Mouse (Mus musculus): Measurements from ENCODE around the gene Grasp. TPM values are rescaled to one million over a fixed set of nuclear protein-coding genes. Genes with fewer than 3 reads are reported as not detected.

Gene Grasp
- polyA plus RNA-seq, 1 experiment from 2014 or later: 6.1 TPM

DNA sequence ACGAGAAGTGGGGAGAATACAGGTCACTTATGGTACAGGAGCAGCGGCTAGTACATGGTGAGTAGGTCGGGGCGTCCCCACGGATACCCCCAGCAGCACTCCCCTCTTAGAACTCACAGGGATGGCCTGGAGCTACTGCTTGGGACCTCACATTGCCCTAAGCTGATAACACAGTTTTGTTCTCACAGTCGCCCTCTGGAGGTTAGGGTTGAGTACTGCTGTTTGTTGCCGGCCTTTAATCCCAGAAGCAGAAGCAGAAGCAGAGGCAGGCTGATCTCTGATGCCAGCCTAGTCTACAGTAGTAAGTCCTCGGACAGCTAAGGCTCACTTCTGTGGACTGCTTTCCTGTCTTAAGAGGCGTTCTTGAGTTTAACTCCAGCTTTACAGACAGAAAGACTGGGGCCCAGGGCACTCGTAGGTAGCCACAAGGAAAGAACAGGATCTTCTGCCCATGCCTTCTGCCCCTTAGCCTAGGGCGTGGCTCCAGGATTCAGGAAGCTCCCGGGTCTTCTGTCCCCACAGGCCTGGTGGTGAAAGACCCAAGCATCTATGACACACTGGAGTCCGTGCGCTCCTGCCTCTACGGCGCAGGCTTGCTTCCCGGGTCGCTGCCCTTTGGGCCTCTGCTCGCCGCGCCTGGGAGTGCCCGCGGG is 7.1 kb downstream of the Grasp start:
- Histone ChIP-seq H3K4me2 (ENCODE audit: low read depth, low read length) (no peak overlapping the region), H3K4me1 (replicated peaks; ENCODE audit: control insufficient read depth, insufficient read depth, low read length) (peaks cover 59% of the 10 kb centered on the region), H3K9me3 (ENCODE audit: control insufficient read depth, low read length) (no peaks in the 10 kb centered on the region), H3K36me3 (ENCODE audit: control insufficient read depth, insufficient read depth, low read length) (peaks cover 35% of the 10 kb centered on the region), H3K27me3 (ENCODE audit: control insufficient read depth, insufficient read depth, low read depth, low read length) (no peaks in the 10 kb centered on the region), H3K4me3 (ENCODE audit: low read length) (no peak overlapping the region), H3K9ac (ENCODE audit: low read length) (no peak overlapping the region), H3K27ac (ENCODE audit: low read length) (0 out of 2 replicates have a peak overlapping the region, but pooled peaks have one; percentile 99)
- no peak for ATAC-seq (ENCODE audit: low read depth)
- 84% methylated on average over 23 of the region's 23 CpGs for WGBS

DNA sequence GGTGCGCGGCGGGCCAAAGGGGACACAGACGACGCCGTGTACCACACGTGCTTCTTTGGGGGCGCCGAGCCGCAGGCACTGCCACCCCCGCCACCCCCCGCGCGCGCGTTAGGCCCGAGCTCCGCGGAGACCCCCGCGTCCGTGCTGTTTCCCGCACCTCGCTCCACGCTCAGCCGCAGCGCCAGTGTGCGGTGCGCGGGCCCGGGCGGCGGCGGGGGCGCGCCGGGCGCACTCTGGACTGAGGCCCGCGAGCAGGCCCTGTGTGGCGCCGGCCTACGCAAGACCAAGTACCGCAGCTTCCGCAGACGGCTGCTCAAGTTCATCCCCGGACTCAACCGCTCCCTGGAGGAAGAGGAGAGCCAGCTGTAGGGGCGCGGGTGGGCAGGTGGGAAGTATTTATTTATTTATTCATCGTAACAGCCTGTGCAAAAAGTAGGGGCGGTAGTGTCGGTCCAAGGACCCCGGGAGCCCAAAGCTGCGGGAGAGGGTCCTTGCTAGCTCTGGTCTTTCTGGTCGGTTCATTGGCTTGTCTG is 7.7 kb downstream of the Grasp start:
- Histone ChIP-seq H3K9me3 (ENCODE audit: control insufficient read depth, low read length) (no peaks in the 10 kb centered on the region), H3K4me3 (ENCODE audit: low read length) (no peak overlapping the region), H3K27ac (ENCODE audit: low read length) (peak overlapping the region; percentile 99), H3K27me3 (ENCODE audit: control insufficient read depth, insufficient read depth, low read depth, low read length) (no peaks in the 10 kb centered on the region), H3K36me3 (ENCODE audit: control insufficient read depth, insufficient read depth, low read length) (peaks cover 35% of the 10 kb centered on the region), H3K4me2 (ENCODE audit: low read depth, low read length) (no peak overlapping the region), H3K4me1 (replicated peaks; ENCODE audit: control insufficient read depth, insufficient read depth, low read length) (peaks cover 61% of the 10 kb centered on the region), H3K9ac (ENCODE audit: low read length) (no peak overlapping the region)
- WGBS: 55% methylated on average over 48 of the region's 56 CpGs
- no peak for ATAC-seq (ENCODE audit: low read depth)

DNA sequence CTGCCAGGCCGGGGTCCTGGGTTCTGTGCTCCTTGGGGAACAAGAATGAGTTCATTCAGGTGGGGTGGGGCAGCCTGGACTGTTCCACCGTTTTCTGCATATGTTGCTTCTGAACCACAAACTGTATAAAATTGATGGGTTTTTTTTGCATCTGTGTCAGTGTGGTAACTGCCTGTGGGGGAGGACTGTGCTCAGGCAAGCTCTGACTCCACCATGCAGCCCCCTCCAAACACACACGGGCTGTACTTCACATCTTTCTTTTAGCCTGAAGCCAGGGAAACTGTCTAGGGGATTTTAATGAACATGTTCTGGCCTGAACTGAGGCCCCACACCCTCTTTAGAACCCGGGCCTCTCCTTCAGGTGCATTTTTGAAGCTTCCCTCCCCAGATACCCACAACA is 8.6 kb downstream of the Grasp start:
- ATAC-seq (ENCODE audit: low read depth): no peak
- Histone ChIP-seq H3K4me2 (ENCODE audit: low read depth, low read length) (no peak overlapping the region), H3K36me3 (ENCODE audit: control insufficient read depth, insufficient read depth, low read length) (peaks cover 35% of the 10 kb centered on the region)

DNA sequence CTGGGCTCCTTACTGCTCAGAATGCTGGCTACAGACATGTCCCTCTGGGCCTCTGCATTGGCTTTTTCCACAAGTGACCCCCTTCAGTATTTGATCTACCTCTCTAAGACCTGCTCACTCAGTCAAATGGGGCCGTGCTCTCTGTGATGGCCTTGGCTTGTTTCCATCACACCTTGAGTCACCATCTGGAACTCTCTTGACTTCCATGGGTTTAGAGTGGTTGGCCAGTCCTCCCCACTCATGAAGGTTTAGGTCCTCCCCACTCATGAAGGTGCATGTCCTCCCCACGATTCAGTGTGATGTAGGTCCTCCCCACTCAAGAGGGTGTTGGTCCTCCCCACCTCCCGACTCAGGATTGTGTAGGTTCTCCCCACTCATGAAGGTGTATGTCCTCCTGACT is 9.2 kb downstream of the Grasp start:
- Histone ChIP-seq H3K9ac (ENCODE audit: low read length) (peak overlapping the region; percentile 44; the same call in 1 of the 2 replicates), H3K27me3 (ENCODE audit: control insufficient read depth, insufficient read depth, low read depth, low read length) (no peaks in the 10 kb centered on the region), H3K4me2 (ENCODE audit: low read depth, low read length) (peak overlapping the region; percentile 16; the same call in 1 of the 2 replicates), H3K36me3 (ENCODE audit: control insufficient read depth, insufficient read depth, low read length) (peaks cover 35% of the 10 kb centered on the region), H3K4me3 (ENCODE audit: low read length) (no peak overlapping the region), H3K9me3 (ENCODE audit: control insufficient read depth, low read length) (no peaks in the 10 kb centered on the region), H3K27ac (ENCODE audit: low read length) (peak overlapping the region; percentile 99), H3K4me1 (replicated peaks; ENCODE audit: control insufficient read depth, insufficient read depth, low read length) (peaks cover 49% of the 10 kb centered on the region)
- WGBS: 51% methylated on average over 3 of the region's 3 CpGs
- peak; percentile 34 for ATAC-seq (ENCODE audit: low read depth)

More for the DNA sequence above, 8.6 kb downstream of the Grasp start:
- Histone ChIP-seq H3K9me3 (ENCODE audit: control insufficient read depth, low read length) (no peaks in the 10 kb centered on the region), H3K27ac (ENCODE audit: low read length) (peak overlapping the region; percentile 99), H3K4me1 (replicated peaks; ENCODE audit: control insufficient read depth, insufficient read depth, low read length) (peaks cover 54% of the 10 kb centered on the region), H3K9ac (ENCODE audit: low read length) (peak overlapping the region; percentile 44), H3K4me3 (ENCODE audit: low read length) (no peak overlapping the region), H3K27me3 (ENCODE audit: control insufficient read depth, insufficient read depth, low read depth, low read length) (no peaks in the 10 kb centered on the region)
- WGBS: 57% methylated on average over 4 of the region's 4 CpGs

DNA sequence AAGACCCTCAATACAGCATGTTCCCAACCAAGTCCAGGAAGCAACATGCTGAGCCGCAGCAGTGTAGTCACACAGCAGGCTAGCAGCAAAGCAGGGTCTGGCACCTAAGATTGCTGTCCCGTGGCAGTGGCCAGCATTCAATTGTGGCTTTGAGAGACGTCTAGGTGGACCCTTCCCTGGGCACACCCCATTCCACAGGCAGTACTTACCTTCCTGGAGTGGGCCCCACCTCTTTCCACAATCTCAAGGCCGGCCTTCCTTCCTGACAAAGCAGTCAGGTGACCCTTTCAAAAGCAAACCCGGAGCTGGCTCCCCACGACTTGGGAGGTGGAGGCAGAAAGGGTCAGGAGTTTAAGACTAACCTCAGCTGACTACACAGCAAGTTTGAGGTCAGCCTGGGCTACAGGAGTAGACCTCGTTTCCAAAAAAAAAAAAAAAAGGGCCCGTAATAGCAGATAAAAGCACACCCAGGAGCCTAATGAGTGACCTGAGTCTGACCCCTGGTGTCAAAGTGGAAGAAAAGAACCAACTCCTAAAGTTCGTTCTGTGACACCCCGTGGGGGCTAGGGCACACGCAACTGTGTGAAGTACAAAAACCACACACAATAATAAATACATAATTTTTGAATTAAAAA is 9.8 kb downstream of the Grasp start:
- peaks cover 46% of the 10 kb centered on the region for H3K4me1 ChIP-seq (replicated peaks; ENCODE audit: control insufficient read depth, insufficient read depth, low read length)
- no peak overlapping the region for H3K4me3 ChIP-seq (ENCODE audit: low read length)
- H3K27ac ChIP-seq (ENCODE audit: low read length): peak overlapping the region; percentile 99
- H3K27me3 ChIP-seq (ENCODE audit: control insufficient read depth, insufficient read depth, low read depth, low read length): no peaks in the 10 kb centered on the region
- WGBS: 23% methylated on average over 11 of the region's 11 CpGs
- peaks cover 34% of the 10 kb centered on the region for H3K36me3 ChIP-seq (ENCODE audit: control insufficient read depth, insufficient read depth, low read length)
- peak overlapping the region; percentile 44; the same call in 1 of the 2 replicates for H3K9ac ChIP-seq (ENCODE audit: low read length)
- peak; percentile 83 for ATAC-seq (ENCODE audit: low read depth)
- H3K9me3 ChIP-seq (ENCODE audit: control insufficient read depth, low read length): no peaks in the 10 kb centered on the region
- H3K4me2 ChIP-seq (ENCODE audit: low read depth, low read length): peak overlapping the region; percentile 16; the same call in 1 of the 2 replicates

DNA sequence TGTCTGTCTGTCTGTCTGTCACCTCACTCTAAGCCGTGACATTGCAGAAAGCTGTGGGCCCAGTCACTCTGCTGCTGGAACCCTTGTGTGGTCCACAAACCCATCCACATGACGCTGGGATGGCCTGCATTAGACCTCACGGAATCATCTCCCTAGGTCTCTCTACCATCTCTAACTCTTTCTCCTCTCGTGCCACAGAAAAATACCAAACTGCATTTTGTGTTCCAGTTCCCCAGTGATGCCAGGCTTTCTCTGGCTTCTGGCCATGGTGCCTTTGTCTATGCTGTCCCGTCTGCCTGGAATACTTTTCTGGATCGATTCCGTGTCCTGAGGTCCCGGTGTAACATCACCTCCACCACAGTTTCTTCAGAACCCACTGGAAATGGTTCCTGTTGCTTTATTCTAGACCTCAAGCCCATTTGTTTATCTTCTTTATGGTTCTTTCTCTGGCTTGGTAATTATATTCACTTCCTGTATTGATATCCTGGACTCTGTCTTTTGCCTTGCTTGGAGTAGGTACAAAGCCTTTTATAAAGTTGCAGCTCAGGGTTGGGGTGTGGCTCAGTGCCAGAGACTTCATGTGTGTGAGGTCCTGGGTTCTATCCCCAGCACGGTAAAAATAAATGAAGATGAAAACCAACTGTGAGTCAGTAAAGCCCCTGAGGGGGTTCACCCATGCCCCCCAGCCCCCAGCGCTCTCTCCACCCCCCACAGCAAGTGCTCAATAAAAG is 10.8 kb downstream of the Grasp start:
- 43% methylated on average over 10 of the region's 10 CpGs for WGBS
- no peaks in the 10 kb centered on the region for H3K9me3 ChIP-seq (ENCODE audit: control insufficient read depth, low read length)
- no peak for ATAC-seq (ENCODE audit: low read depth)
- peaks cover 45% of the 10 kb centered on the region for H3K4me1 ChIP-seq (replicated peaks; ENCODE audit: control insufficient read depth, insufficient read depth, low read length)
- H3K9ac ChIP-seq (ENCODE audit: low read length): peak overlapping the region; percentile 48; the same call in 1 of the 2 replicates
- H3K4me2 ChIP-seq (ENCODE audit: low read depth, low read length): peak overlapping the region; percentile 36
- H3K27ac ChIP-seq (ENCODE audit: low read length): peak overlapping the region; percentile 99
- no peak overlapping the region for H3K4me3 ChIP-seq (ENCODE audit: low read length)
- H3K27me3 ChIP-seq (ENCODE audit: control insufficient read depth, insufficient read depth, low read depth, low read length): no peaks in the 10 kb centered on the region
- peaks cover 24% of the 10 kb centered on the region for H3K36me3 ChIP-seq (ENCODE audit: control insufficient read depth, insufficient read depth, low read length)

DNA sequence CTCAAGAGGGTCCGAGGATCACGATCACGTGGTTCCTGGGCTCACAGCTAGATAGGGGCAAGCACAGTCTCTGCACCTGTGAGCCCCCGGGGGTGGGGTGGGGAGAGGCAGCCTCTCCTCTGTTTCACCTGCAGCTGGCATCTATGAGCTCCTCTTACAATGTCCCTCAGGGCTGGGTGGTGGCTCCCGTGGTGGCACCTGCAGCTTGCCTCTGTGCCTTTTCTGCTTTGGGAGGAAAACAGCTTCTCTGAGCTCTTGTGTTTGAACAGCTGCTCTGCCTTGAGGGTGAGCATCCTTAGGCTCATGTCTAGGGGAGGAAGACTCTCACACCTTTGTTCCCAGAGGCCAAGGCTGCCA is 11.3 kb downstream of the Grasp start:
- 16% methylated on average over 5 of the region's 5 CpGs for WGBS
- peak overlapping the region; percentile 99 for H3K27ac ChIP-seq (ENCODE audit: low read length)
- 0 out of 2 replicates have a peak overlapping the region, but pooled peaks have one; percentile 10 for H3K4me3 ChIP-seq (ENCODE audit: low read length)
- H3K4me2 ChIP-seq (ENCODE audit: low read depth, low read length): peak overlapping the region; percentile 36
- no peaks in the 10 kb centered on the region for H3K27me3 ChIP-seq (ENCODE audit: control insufficient read depth, insufficient read depth, low read depth, low read length)
- ATAC-seq (ENCODE audit: low read depth): no peak
- no peaks in the 10 kb centered on the region for H3K9me3 ChIP-seq (ENCODE audit: control insufficient read depth, low read length)
- peaks cover 45% of the 10 kb centered on the region for H3K4me1 ChIP-seq (replicated peaks; ENCODE audit: control insufficient read depth, insufficient read depth, low read length)
- H3K9ac ChIP-seq (ENCODE audit: low read length): peak overlapping the region; percentile 48; the same call in 1 of the 2 replicates
- peaks cover 18% of the 10 kb centered on the region for H3K36me3 ChIP-seq (ENCODE audit: control insufficient read depth, insufficient read depth, low read length)

DNA sequence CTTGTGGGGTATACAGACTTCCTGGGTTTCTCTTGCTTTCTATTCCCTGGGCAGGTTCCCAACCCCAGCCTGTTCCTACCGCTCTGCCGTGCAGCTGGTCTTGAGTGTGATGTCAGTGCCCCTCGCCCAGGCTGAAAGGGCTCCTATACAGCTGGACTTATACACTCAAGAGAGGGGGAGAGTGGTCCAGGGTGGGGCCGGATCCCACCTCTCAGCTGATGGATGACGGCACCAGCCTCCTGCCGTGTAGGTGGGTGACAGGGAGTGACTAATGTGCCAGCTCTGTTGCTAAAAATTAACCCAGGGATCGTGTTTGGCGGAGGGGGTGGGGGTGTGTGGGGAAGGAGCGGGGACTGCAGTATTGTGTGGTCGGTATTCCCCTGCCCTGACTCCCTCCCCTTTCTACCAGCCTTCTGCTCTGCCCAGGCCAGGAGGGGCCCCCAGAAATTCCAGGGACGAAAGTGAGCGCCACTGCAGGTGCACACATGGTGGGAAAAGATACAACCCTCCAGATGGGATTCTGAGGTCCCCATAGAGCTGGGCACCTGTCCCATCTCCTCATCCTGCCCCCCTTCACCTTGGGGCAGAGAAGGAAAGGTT is 11.8 kb downstream of the Grasp start:
- H3K4me2 ChIP-seq (ENCODE audit: low read depth, low read length): peak overlapping the region; percentile 36
- peaks cover 13% of the 10 kb centered on the region for H3K36me3 ChIP-seq (ENCODE audit: control insufficient read depth, insufficient read depth, low read length)
- peak; percentile 24; the same call in 1 of the 2 replicates for ATAC-seq (ENCODE audit: low read depth)
- no peaks in the 10 kb centered on the region for H3K27me3 ChIP-seq (ENCODE audit: control insufficient read depth, insufficient read depth, low read depth, low read length)
- H3K9me3 ChIP-seq (ENCODE audit: control insufficient read depth, low read length): no peaks in the 10 kb centered on the region
- peak overlapping the region; percentile 99 for H3K27ac ChIP-seq (ENCODE audit: low read length)
- H3K4me1 ChIP-seq (replicated peaks; ENCODE audit: control insufficient read depth, insufficient read depth, low read length): peaks cover 45% of the 10 kb centered on the region
- H3K4me3 ChIP-seq (ENCODE audit: low read length): no peak overlapping the region
- 14% methylated on average over 12 of the region's 12 CpGs for WGBS
- H3K9ac ChIP-seq (ENCODE audit: low read length): peak overlapping the region; percentile 45

All from lung, embryonic 16.5 days (tissue).